Mouse (Mus musculus) cerebellum, adult 2 months (tissue): ENCODE results near the gene Ypel2.

Source experiments
- CTCF ChIP-seq: fragments of 200-500 bp; IDR thresholded peaks from 2 replicates; pipeline ENCODE4 v1.5.1; 2011; ENCODE audit warnings: low read depth, mild to moderate bottlenecking, control low read depth, low read length, moderate library complexity, borderline replicate concordance; ENCODE audit not compliant: insufficient read depth
- POLR2A ChIP-seq: fragments of 200-500 bp; IDR thresholded peaks from 2 replicates; pipeline ENCODE4 v1.6.1; 2011; ENCODE audit warnings: low read length, control low read depth, borderline replicate concordance; ENCODE audit not compliant: insufficient read depth

- TF ChIP-seq CTCF (no peak), POLR2A (no peak)
Observed at GRCm38 (mm10) chr11:86981229-86981791, 12.2 kb downstream of the Ypel2 start.
